Mouse (Mus musculus) embryonic facial prominence, embryonic 10.5 days (tissue): Measurements from ENCODE around the gene Mrc2. TPM values are rescaled to one million over a fixed set of nuclear protein-coding genes. Genes with fewer than 3 reads are reported as not detected.

Experiments used
- DNase-seq: peaks from one replicate; pipeline ENCODE4 v3.0.0-alpha.2; 2017; ENCODE audit warnings: low spot score
- H3K27ac ChIP-seq: fragments of 300-500 bp; sonication (generic); replicated peaks from 2 replicates; pipeline ENCODE4 v1.5.1; 2016; ENCODE audit warnings: mild to moderate bottlenecking
- H3K27me3 ChIP-seq: fragments of 300-500 bp; sonication (generic); replicated peaks from 2 replicates; pipeline ENCODE4 v1.6.1; 2016; ENCODE audit warnings: low read depth, mild to moderate bottlenecking; ENCODE audit not compliant: poor library complexity, severe bottlenecking
- H3K36me3 ChIP-seq: fragments of 300-500 bp; sonication (generic); replicated peaks from 2 replicates; pipeline ENCODE4 v1.6.1; 2016; ENCODE audit warnings: mild to moderate bottlenecking, moderate library complexity
- H3K4me1 ChIP-seq: fragments of 300-500 bp; sonication (generic); 2 replicates; pipeline ENCODE4 v1.6.1; 2016
- H3K4me3 ChIP-seq: fragments of 300-500 bp; sonication (generic); 2 replicates; pipeline ENCODE4 v1.5.1; 2016; ENCODE audit warnings: mild to moderate bottlenecking, moderate library complexity
- H3K9me3 ChIP-seq: fragments of 300-500 bp; sonication (generic); 2 replicates; pipeline ENCODE4 v1.6.1; 2016; ENCODE audit warnings: mild to moderate bottlenecking
- WGBS: fragments of 180-500 bp; shearing (Covaris S2); methylation state at CpG from one replicate; pipeline ENCODE4 v1.1.7; 2016; 5-methylcytosine and 5-hydroxymethylcytosine counted together
- polyA plus RNA-seq: library from polyadenylated mRNA; unstranded; fragments of >200 nt; fragmentation: Nextera tagmentation; extraction: Ambion mirVana; gene quantifications from 2 replicates; pipeline ENCODE4 v1.2.1, GENCODE M21; 2016

The Mrc2 gene
- polyA plus RNA-seq, 1 experiment from 2014 or later, result 27.6 TPM

DNA sequence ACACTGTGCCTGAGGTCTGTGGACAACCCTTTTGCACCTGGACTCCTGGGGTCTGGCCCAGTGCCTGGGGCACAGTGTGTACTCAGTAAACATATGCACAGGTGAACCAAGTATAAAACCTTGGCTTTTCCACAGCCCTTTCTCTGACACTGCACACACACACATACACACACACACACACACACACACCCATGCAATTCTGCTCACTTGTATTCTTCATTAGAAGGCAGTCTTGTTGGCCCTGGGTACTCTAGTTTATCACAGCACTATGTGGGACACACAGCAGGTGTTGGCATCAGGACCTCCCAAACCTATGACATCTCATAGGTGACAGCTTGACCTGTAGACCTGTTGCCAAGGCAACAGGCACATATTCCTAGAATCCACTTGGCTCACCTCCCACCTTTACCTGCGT, 83.4 kb downstream of the Mrc2 start:
- H3K27ac ChIP-seq, result no peak overlapping the region
- no peak for DNase-seq
- WGBS, result 76% methylated on average over 1 of the region's 1 CpGs

DNA sequence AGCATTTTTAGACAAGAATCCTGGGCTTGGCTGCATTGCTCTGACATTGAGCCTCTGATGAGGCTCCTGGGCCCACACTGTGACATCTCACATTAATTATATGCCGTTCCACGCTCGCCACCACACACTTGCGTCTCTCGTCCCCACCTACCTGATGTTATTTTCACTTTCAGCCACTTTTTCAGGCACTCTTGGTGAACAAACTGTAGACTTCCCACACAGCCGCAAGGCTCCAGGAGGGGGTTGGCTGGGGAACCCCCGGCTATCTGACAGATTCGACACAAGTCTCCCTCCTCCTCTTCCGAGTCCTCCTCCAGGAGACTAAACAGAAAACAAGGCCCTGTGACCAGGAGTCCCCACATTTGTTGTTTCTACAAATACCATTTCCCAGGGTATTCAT, 92.8 kb downstream of the Mrc2 start:
- Histone ChIP-seq H3K4me1 (peaks cover 9% of the 10 kb centered on the region), H3K27me3 (no peaks in the 10 kb centered on the region), H3K36me3 (no peaks in the 10 kb centered on the region), H3K4me3 (no peak overlapping the region), H3K9me3 (peaks cover 6% of the 10 kb centered on the region; the same call in 1 of the 2 replicates), H3K27ac (no peak overlapping the region)
- no peak for DNase-seq
- WGBS, result 93% methylated on average over 9 of the region's 9 CpGs

More for the DNA sequence above, 83.4 kb downstream of the Mrc2 start:
- Histone ChIP-seq H3K9me3 (no peaks in the 10 kb centered on the region), H3K4me1 (0 out of 2 replicates have a peak, but pooled peaks cover 3% of the 10 kb centered on the region), H3K4me3 (no peak overlapping the region), H3K36me3 (no peaks in the 10 kb centered on the region), H3K27me3 (no peaks in the 10 kb centered on the region)

DNA sequence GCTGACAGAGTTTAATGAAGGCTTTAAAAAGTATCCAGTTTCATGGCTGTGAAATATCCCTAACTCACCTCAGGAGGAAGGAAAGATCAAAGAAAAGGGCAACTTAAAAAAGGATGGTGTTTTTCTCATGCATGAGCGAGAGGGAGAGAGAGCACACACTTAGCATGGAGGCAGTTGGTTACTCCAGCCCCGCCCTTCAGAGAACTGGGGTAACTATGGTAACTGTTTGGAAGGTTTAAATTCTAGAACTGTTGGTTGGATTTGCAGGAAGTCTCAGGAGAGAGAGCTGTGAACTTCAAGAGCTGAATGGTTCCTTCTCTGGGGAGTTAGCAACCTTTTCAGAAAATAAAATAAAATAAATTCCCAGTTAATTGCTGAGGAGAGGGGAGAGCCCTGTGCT, 96.2 kb downstream of the Mrc2 start:
- Histone ChIP-seq H3K27me3 (no peaks in the 10 kb centered on the region), H3K36me3 (no peaks in the 10 kb centered on the region), H3K27ac (no peak overlapping the region), H3K9me3 (peaks cover 6% of the 10 kb centered on the region; the same call in 1 of the 2 replicates), H3K4me1 (peaks cover 9% of the 10 kb centered on the region; the same call in 1 of the 2 replicates), H3K4me3 (no peak overlapping the region)
- no peak for DNase-seq
- WGBS, result 66% methylated on average over 2 of the region's 2 CpGs

DNA sequence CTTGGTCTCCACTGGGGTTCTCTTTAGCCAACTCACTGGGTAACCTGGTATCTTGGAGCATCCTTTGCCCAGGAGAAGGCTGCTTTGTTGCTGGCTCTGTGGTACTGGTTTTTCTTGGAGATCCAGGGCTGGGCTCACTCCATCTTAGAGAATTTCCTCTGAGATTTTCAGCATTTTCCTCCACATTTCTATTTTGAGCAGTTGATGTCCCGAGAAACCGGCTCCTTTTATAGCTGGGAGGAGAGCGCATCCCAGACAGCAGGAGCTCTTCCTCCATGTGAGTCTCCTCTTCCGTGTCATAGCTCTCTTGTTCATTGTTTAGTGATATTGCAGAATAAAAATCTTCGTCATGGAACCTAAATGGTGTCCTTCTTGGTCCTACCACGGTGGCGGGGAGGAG, 97.8 kb downstream of the Mrc2 start:
- H3K9me3 ChIP-seq, result 0 out of 2 replicates have a peak, but pooled peaks cover 4% of the 10 kb centered on the region
- no peak overlapping the region for H3K27ac ChIP-seq
- no peaks in the 10 kb centered on the region for H3K36me3 ChIP-seq
- peaks cover 9% of the 10 kb centered on the region; the same call in 1 of the 2 replicates for H3K4me1 ChIP-seq
- no peak for DNase-seq
- no peak overlapping the region for H3K4me3 ChIP-seq
- no peaks in the 10 kb centered on the region for H3K27me3 ChIP-seq
- WGBS, result 88% methylated on average over 7 of the region's 7 CpGs

Other genes with a start within 250 kb of the Mrc2 start
- not detected in 2 replicates for gene Efcab3, start 229.1 kb upstream of the Mrc2 start, polyA plus RNA-seq
- gene Mettl2, start 166.2 kb upstream of the Mrc2 start, polyA plus RNA-seq, result 55.0 and 57.2 TPM in 2 replicates
- not detected in 2 replicates for gene Gm10842, start 145.8 kb upstream of the Mrc2 start, polyA plus RNA-seq
- 23.5 and 28.4 TPM in 2 replicates for gene Tlk2, start 113.8 kb upstream of the Mrc2 start, polyA plus RNA-seq
- gene March10, start 164.1 kb downstream of the Mrc2 start, polyA plus RNA-seq, result 0.06 and 0.16 TPM in 2 replicates